Mouse (Mus musculus): Measurements from ENCODE around the gene Idnk. TPM values are rescaled to one million over a fixed set of nuclear protein-coding genes. Genes with fewer than 3 reads are reported as not detected.

Idnk gene
- total and polyA plus RNA-seq, 3 experiments = 25.5 to 45.0 (median 32.0) TPM

DNA sequence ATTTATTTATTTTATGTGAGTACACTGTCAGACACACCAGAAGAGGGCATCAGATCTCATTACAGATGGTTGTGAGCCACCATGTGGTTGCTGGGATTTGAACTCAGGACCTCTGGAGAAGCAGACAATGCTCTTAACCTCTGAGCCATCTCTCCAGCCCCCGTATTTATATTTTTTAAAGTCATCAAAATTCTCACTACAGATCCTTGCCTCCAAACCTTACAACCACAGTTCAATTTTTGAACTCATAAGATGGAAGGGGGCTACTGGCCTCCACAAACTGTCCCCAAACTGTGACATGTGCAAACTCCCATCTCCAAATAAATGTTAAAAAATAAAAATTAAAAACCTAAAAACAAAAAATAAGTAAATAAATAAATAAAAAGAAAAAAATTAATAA, 9.7 kb upstream of the Idnk start:
- Histone ChIP-seq H3K27me3 (replicated peaks) (peaks cover 8% of the 10 kb centered on the region), H3K4me1 (ENCODE audit: control insufficient read depth in 1 of 2, insufficient read depth in 2 of 2) (no peaks in the 10 kb centered on the region; a peak in 1 of 4 replicates), H3K4me2 (ENCODE audit: insufficient read depth, low read depth, poor library complexity, severe bottlenecking) (no peak overlapping the region), H3K27ac (ENCODE audit: insufficient read depth, low read depth) (no peak overlapping the region), H3K9me3 (replicated peaks; ENCODE audit: low read length) (no peaks in the 10 kb centered on the region), H3K9ac (ENCODE audit: insufficient read depth, low read depth) (no peak overlapping the region), H3K4me3 (replicated peaks in 1 of 3; ENCODE audit: low read depth in 2 of 3, low read length in 2 of 3, poor library complexity in 1 of 3) (no peak overlapping the region), H3K36me3 (replicated peaks in 1 of 2; ENCODE audit: control insufficient read depth in 1 of 2, insufficient read depth in 1 of 2, low read length in 1 of 2) (no peaks in the 10 kb centered on the region), H3K79me2 (replicated peaks; ENCODE audit: control insufficient read depth, extremely low read depth, insufficient read depth, poor library complexity, severe bottlenecking) (no peaks in the 10 kb centered on the region)
- TF ChIP-seq IRF4 (IDR thresholded peaks at IDR 0.05; ENCODE audit: low read depth, low read length) = no peak
- TF ChIP-seq ZC3H11A (IDR thresholded peaks at IDR 0.05; ENCODE audit: low read depth, low read length) = no peak
- TF ChIP-seq TBP (conservative IDR thresholded peaks at IDR 0.05; ENCODE audit: low read depth, low read length) = no peak
- no peak for TF ChIP-seq ETS1 (conservative IDR thresholded peaks at IDR 0.05; ENCODE audit: low read depth, low read length)
- no peak for TF ChIP-seq MEF2A (IDR thresholded peaks at IDR 0.05; ENCODE audit: borderline replicate concordance, low read depth, low read length)
- no peak for TF ChIP-seq ZNF384 (IDR thresholded peaks at IDR 0.05; ENCODE audit: low read depth, low read length)
- no peak for TF ChIP-seq JUND (conservative IDR thresholded peaks at IDR 0.05; ENCODE audit: low read depth, low read length)
- TF ChIP-seq RAD21 (IDR thresholded peaks at IDR 0.05; ENCODE audit: low read depth, low read length) = no peak
- TF ChIP-seq ZKSCAN1 (IDR thresholded peaks at IDR 0.05; ENCODE audit: borderline replicate concordance, low read depth, low read length) = no peak
- no peak for TF ChIP-seq KAT2A (IDR thresholded peaks at IDR 0.05; ENCODE audit: insufficient replicate concordance, low read length)
- no peak for TF ChIP-seq GABPA (IDR thresholded peaks at IDR 0.05; ENCODE audit: insufficient replicate concordance, low read depth, low read length)
- TF ChIP-seq NELFE (IDR thresholded peaks at IDR 0.05; ENCODE audit: low read depth, low read length) = no peak
- TF ChIP-seq SMC3 (IDR thresholded peaks at IDR 0.05; ENCODE audit: low read depth, low read length) = no peak
- TF ChIP-seq TCF12 (IDR thresholded peaks at IDR 0.05; ENCODE audit: low read depth, low read length) = no peak
- TF ChIP-seq E2F4 (IDR thresholded peaks at IDR 0.05; ENCODE audit: insufficient replicate concordance, low read depth, low read length) = no peak
- in situ Hi-C loops (cut with MboI; ENCODE audit: low pct_ligation_motif_present, low pct_unique_long_range_greater_than_20kb, low sequenced_read_pairs) = no loop called here
- dilution Hi-C loops (cut with MboI; ENCODE audit: extremely low pct_ligation_motif_present, extremely low pct_unique_long_range_greater_than_20kb, low sequenced_read_pairs) = no loop called here
- DNase-seq (ENCODE audit: extremely low read depth) = no peak

GRCm38 (mm10) chr13:58148256-58148831, 9.1 kb upstream of the Idnk start:
- H3K9me3 ChIP-seq (replicated peaks; ENCODE audit: low read length) = no peaks in the 10 kb centered on the region
- H3K9ac ChIP-seq (ENCODE audit: insufficient read depth, low read depth) = no peak overlapping the region
- no peak overlapping the region for H3K4me3 ChIP-seq (replicated peaks in 1 of 3; ENCODE audit: low read depth in 2 of 3, low read length in 2 of 3, poor library complexity in 1 of 3)
- peaks cover 8% of the 10 kb centered on the region for H3K27me3 ChIP-seq (replicated peaks)
- no peaks in the 10 kb centered on the region; a peak in 1 of 4 replicates for H3K4me1 ChIP-seq (ENCODE audit: control insufficient read depth in 1 of 2, insufficient read depth in 2 of 2)
- no peak overlapping the region for H3K27ac ChIP-seq (ENCODE audit: insufficient read depth, low read depth)
- H3K36me3 ChIP-seq (replicated peaks in 1 of 2; ENCODE audit: control insufficient read depth in 1 of 2, insufficient read depth in 1 of 2, low read length in 1 of 2) = no peaks in the 10 kb centered on the region
- in situ Hi-C loops (cut with MboI; ENCODE audit: low pct_ligation_motif_present, low pct_unique_long_range_greater_than_20kb, low sequenced_read_pairs) (no loop called here), dilution Hi-C loops (cut with MboI; ENCODE audit: extremely low pct_ligation_motif_present, extremely low pct_unique_long_range_greater_than_20kb, low sequenced_read_pairs) (no loop called here)
- no peak for DNase-seq (ENCODE audit: extremely low read depth)
- peak overlapping the region; percentile 80 for H3K4me2 ChIP-seq (ENCODE audit: insufficient read depth, low read depth, poor library complexity, severe bottlenecking)
- TF ChIP-seq MAZ (IDR thresholded peaks at IDR 0.05; ENCODE audit: low read depth, low read length) (no peak), TCF12 (IDR thresholded peaks at IDR 0.05; ENCODE audit: low read depth, low read length) (no peak), ZNF384 (IDR thresholded peaks at IDR 0.05; ENCODE audit: low read depth, low read length) (no peak), E2F4 (IDR thresholded peaks at IDR 0.05; ENCODE audit: insufficient replicate concordance, low read depth, low read length) (no peak), JUND (conservative IDR thresholded peaks at IDR 0.05; ENCODE audit: low read depth, low read length) (no peak), ETS1 (conservative IDR thresholded peaks at IDR 0.05; ENCODE audit: low read depth, low read length) (no peak), SMC3 (IDR thresholded peaks at IDR 0.05; ENCODE audit: low read depth, low read length) (no peak), MAX (IDR thresholded peaks at IDR 0.05; ENCODE audit: low read length) (no peak), BHLHE40 (IDR thresholded peaks at IDR 0.05; ENCODE audit: low read depth, low read length) (no peak), ELF1 (IDR thresholded peaks at IDR 0.05; ENCODE audit: low read depth, low read length) (no peak), POLR2AphosphoS2 (IDR thresholded peaks at IDR 0.05; ENCODE audit: low read depth, low read length) (no peak), UBTF (IDR thresholded peaks at IDR 0.05; ENCODE audit: low read depth, low read length) (no peak), MXI1 (IDR thresholded peaks at IDR 0.05; ENCODE audit: low read depth, low read length) (no peak), RAD21 (IDR thresholded peaks at IDR 0.05; ENCODE audit: low read depth, low read length) (no peak), MAFK (IDR thresholded peaks at IDR 0.05; ENCODE audit: insufficient replicate concordance, low read length) (no peak), MEF2A (IDR thresholded peaks at IDR 0.05; ENCODE audit: borderline replicate concordance, low read depth, low read length) (no peak), POLR2A (IDR thresholded peaks at IDR 0.05; ENCODE audit: low read depth, low read length) (no peak), MYC (IDR thresholded peaks at IDR 0.05; ENCODE audit: low read depth, low read length) (no peak), GABPA (IDR thresholded peaks at IDR 0.05; ENCODE audit: insufficient replicate concordance, low read depth, low read length) (no peak)
- H3K79me2 ChIP-seq (replicated peaks; ENCODE audit: control insufficient read depth, extremely low read depth, insufficient read depth, poor library complexity, severe bottlenecking) = no peaks in the 10 kb centered on the region

Measured in CH12.LX (cell line).